Mouse (Mus musculus): Measurements from ENCODE around the gene Rack1.
"Not testable (repeated sequence)": the region's sequence is repeated elsewhere in the genome, so short reads cannot be mapped to it uniquely, and the experiment has no call there.

Rack1 gene

GRCm38 (mm10) chr11:48820308-48820674 lies 20.2 kb downstream of the Rack1 start:
- DNase-seq = no peak

- not testable (repeated sequence) for DNase-seq
Observed at GRCm38 (mm10) chr11:48821299-48821698, 21.2 kb downstream of the Rack1 start.

GRCm38 (mm10) chr11:48822768-48823512 lies 22.8 kb downstream of the Rack1 start:
- DNase-seq = no peak

GRCm38 (mm10) chr11:48823536-48823972 lies 23.4 kb downstream of the Rack1 start:
- peak; percentile 89 for DNase-seq

GRCm38 (mm10) chr11:48824311-48824830 lies 24.2 kb downstream of the Rack1 start:
- DNase-seq = peak; percentile 91

GRCm38 (mm10) chr11:48825979-48826751 lies 26.0 kb downstream of the Rack1 start, which contains the start of the genes Trim7 and Gm12184:
TSS of gene Trim7 (plus strand) at chr11:48826140.
TSS of gene Gm12184 (minus strand) at chr11:48826655.
- peak; percentile 95 for DNase-seq

GRCm38 (mm10) chr11:48826752-48827096 lies 26.6 kb downstream of the Rack1 start:
- no peak for DNase-seq

- no peak for DNase-seq
Observed at GRCm38 (mm10) chr11:48827926-48828325, 27.8 kb downstream of the Rack1 start.

GRCm38 (mm10) chr11:48830279-48830678 lies 30.1 kb downstream of the Rack1 start:
- DNase-seq = no peak

GRCm38 (mm10) chr11:48831273-48831672 lies 31.1 kb downstream of the Rack1 start:
- no peak for DNase-seq

- no peak for DNase-seq
Observed at GRCm38 (mm10) chr11:48833078-48833730, 33.1 kb downstream of the Rack1 start.

- DNase-seq = peak; percentile 98
Observed at GRCm38 (mm10) chr11:48833731-48834639, 33.9 kb downstream of the Rack1 start.

- DNase-seq = no peak
Observed at GRCm38 (mm10) chr11:48835923-48836322, 35.8 kb downstream of the Rack1 start.

GRCm38 (mm10) chr11:48836990-48837309 lies 36.8 kb downstream of the Rack1 start:
- peak; percentile 97 for DNase-seq

GRCm38 (mm10) chr11:48837310-48838180 lies 37.4 kb downstream of the Rack1 start:
- DNase-seq = peak; percentile 98

GRCm38 (mm10) chr11:48838181-48838797 lies 38.2 kb downstream of the Rack1 start:
- peak; percentile 94 for DNase-seq

- no peak for DNase-seq
Observed at GRCm38 (mm10) chr11:48838879-48839680, 38.9 kb downstream of the Rack1 start.

GRCm38 (mm10) chr11:48840805-48841204 lies 40.7 kb downstream of the Rack1 start:
- no peak for DNase-seq

GRCm38 (mm10) chr11:48841213-48841612 lies 41.1 kb downstream of the Rack1 start:
- no peak for DNase-seq

- no peak for DNase-seq
Observed at GRCm38 (mm10) chr11:48842378-48842792, 42.3 kb downstream of the Rack1 start.

All from heart, adult 11 months (tissue).